Mouse (Mus musculus) heart, adult 2 months (tissue): Measurements from ENCODE around the gene Pard3.

Source experiments
- CTCF ChIP-seq: fragments of 200-600 bp; IDR thresholded peaks from 2 replicates; pipeline ENCODE4 v1.8.1; 2022; ENCODE audit warnings: antibody characterized with exemption, mild to moderate bottlenecking, moderate library complexity
- EP300 ChIP-seq: fragments of 200-500 bp; IDR thresholded peaks from 2 replicates; pipeline ENCODE4 v1.6.1; 2011; ENCODE audit warnings: low read depth, low read length, control low read depth; ENCODE audit not compliant: insufficient read depth

DNA sequence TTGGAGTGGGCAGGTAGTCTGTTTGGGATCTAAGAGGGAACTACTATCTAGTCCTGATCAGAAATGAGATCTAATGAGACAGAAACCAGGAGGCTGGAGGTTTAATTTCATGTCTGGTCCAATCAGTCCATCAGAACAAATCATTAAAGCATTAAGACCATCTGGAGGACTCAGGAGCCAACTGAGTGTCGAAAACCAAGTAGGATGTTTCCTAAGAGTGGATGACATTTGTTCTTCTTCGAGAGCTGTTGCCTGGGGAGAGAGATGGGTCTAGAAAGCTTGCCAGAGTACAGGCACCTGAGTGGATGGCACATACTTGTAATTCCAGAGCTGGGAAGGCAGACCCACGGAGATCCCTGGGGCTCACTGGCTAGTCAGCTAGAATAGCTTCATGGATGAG is 468.2 kb downstream of the Pard3 start:
- TF ChIP-seq CTCF (no peak), EP300 (no peak)
